15 mouse cellular contexts compared by ENCODE assay signal in the genomic region with DNA sequence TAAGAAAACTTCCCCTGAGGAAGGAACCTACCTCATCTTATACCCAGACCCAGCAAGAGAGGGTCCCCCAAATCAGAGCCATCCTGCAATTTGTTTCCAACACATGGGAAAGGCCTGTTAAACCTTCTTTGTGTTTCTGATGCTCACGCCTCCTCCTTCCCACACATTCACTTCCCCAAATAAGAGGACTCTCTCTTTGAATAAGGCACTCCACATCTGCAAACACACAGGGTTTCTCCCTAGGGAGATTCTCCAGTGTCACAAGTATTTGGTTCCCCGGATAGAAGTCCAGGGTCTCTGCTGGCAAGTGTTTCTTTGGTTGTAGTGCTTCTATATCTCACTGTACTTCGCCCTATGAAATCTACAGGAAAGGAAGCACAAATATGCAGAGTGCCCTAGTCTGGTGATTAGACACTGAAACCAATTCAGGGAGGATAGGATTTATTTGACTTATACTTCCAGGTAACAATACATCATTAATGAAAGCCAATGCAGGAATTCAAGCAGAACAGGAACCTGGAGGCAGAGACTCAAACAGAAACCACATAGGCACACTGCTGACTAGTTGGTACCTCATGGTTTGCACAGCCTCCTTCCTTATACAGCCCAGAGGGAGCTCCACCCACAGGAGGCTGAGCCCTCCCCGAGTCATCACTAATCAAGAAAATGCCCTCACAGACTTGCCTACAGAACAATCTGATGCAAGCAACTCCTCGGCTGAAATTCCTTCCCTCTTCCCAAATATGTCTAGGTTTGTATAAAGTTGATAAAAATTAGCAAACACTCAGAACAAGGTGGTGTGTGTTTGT. TPM values are rescaled to one million over a fixed set of nuclear protein-coding genes. Genes with fewer than 3 reads are reported as not detected.
DNase-seq lines count a peak whose midpoint lies in the region; ATAC-seq and TF ChIP-seq lines count a peak whose summit lies in the region.
"Had no signal": no experiment of that assay in that cellular context is flagged by ENCODE, and none has a peak within 500 bp of the region (broad histone marks: within the 10 kb centered on the region; RNA-seq: fewer than 3 reads in every experiment).

No protein-coding gene starts in this region.

- peak; percentile 69; the same call in 1 of the 2 replicates for ATAC-seq in monocyte, adult 5-6 weeks (replicated peaks; ENCODE audit: insufficient number of reproducible peaks, low FRiP score, low TSS enrichment, poor library complexity, severe bottlenecking)
- no peak for ATAC-seq in hindbrain, embryonic 12.5 days (ENCODE audit: low FRiP score)
- ATAC-seq: hindbrain, postnatal 0 days had no signal

- no peaks in the 10 kb centered on the region for H3K36me3 ChIP-seq in hindbrain, embryonic 12.5 days

- no peaks in the 10 kb centered on the region for H3K9me3 ChIP-seq in hindbrain, embryonic 12.5 days (replicated peaks)
- H3K9me3 ChIP-seq: forebrain, embryonic 12.5 days had no signal

- no peak overlapping the region for H3K4me3 ChIP-seq in layer of hippocampus, adult 2 months
- H3K4me3 ChIP-seq in hindbrain, embryonic 12.5 days, result no peak overlapping the region
- H3K4me3 ChIP-seq: forebrain, embryonic 12.5 days had no signal

- no peak overlapping the region for H3K9ac ChIP-seq in hindbrain, embryonic 12.5 days
- H3K9ac ChIP-seq: forebrain, embryonic 12.5 days had no signal

- intact Hi-C loops in heart, postnatal 10 days (cut with DNase I), result no loop called here

- H3K27ac ChIP-seq in layer of hippocampus, adult 2 months, result peak overlapping the region; percentile 7; the same call in 1 of the 2 replicates
- H3K27ac ChIP-seq in hindbrain, embryonic 12.5 days, result no peak overlapping the region
- H3K27ac ChIP-seq: forebrain, embryonic 12.5 days; hindbrain, postnatal 0 days had no signal

- no peak for DNase-seq in layer of hippocampus, adult 2 months (ENCODE audit: low spot score in 2 of 2)
- no peak for DNase-seq in layer of hippocampus, postnatal 14 days (ENCODE audit: low spot score in 2 of 2)
- peak; percentile 55 for DNase-seq in CD4-positive, CD25-positive, alpha-beta regulatory T cell, adult 2 months (ENCODE audit: low read depth, low spot score)
- DNase-seq in induced T-regulatory cell, adult 2 months (ENCODE audit: low read depth), result peak; percentile 60
- no peak for DNase-seq in heart, postnatal 10 days
- no peak for DNase-seq in adrenal gland, postnatal 25 days
- DNase-seq: cerebellum, adult 18-20 months; gastrocnemius, postnatal 25 days; lung, postnatal 14 days; right cerebral cortex, postnatal 4 days; thymus, postnatal 14 days had no signal

- H3K4me1 ChIP-seq in hindbrain, embryonic 12.5 days, result no peaks in the 10 kb centered on the region; the same call in 1 of the 2 replicates
- H3K4me1 ChIP-seq: forebrain, embryonic 12.5 days had no signal

- no peak for TF ChIP-seq CTCF in layer of hippocampus, adult 2 months (conservative IDR thresholded peaks at IDR 0.05)

- WGBS in hindbrain, embryonic 12.5 days, result 70% methylated on average over 5 of the region's 5 CpGs

- no peak overlapping the region for H3K4me2 ChIP-seq in hindbrain, embryonic 12.5 days (replicated peaks)
- H3K4me2 ChIP-seq: forebrain, embryonic 12.5 days had no signal

- H3K27me3 ChIP-seq in hindbrain, embryonic 12.5 days, result no peaks in the 10 kb centered on the region
- H3K27me3 ChIP-seq: forebrain, embryonic 12.5 days had no signal

RNA-seq across cellular contexts. Expression of a gene that starts 16.7 kb away (rescaled TPM):
- total RNA-seq in layer of hippocampus, adult 2 months (2021), result under 1 TPM in 1 of 2 experiments, not detected in 1; 0.36 TPM
- total RNA-seq in layer of hippocampus, postnatal 14 days (2021), result under 1 TPM in 1 of 2 experiments, not detected in 1; 0.19 TPM
- 47.6 to 98.9 TPM (median 75.2 TPM) in 3 replicates for total RNA-seq in monocyte, adult 5-6 weeks (2017)
- 2.2 and 2.8 TPM in 2 replicates for polyA plus RNA-seq in hindbrain, embryonic 12.5 days (2016; fragmentation: Nextera tagmentation; extraction: Ambion mirVana)
- 1 to 10 TPM in 1 of 2 experiments, under 1 TPM in 1; 0.81 to 1.2 TPM for total RNA-seq in heart, postnatal 10 days (2021)
- total RNA-seq in adrenal gland, postnatal 25 days (2021), result 0.21 TPM in 1 of 2 replicates, not detected in the other

RNA-seq across cellular contexts. Expression of a gene that starts 31.0 kb away (rescaled TPM):
- total RNA-seq in layer of hippocampus, adult 2 months (2021), result 100 to 1,000 TPM; 419 to 448 TPM
- total RNA-seq in layer of hippocampus, postnatal 14 days (2021), result 100 to 1,000 TPM; 495 to 503 TPM
- total RNA-seq in monocyte, adult 5-6 weeks (2017), result 75.1 to 86.6 TPM (median 75.4 TPM) in 3 replicates
- 251 and 261 TPM in 2 replicates for polyA plus RNA-seq in hindbrain, embryonic 12.5 days (2016; fragmentation: Nextera tagmentation; extraction: Ambion mirVana)
- total RNA-seq in heart, postnatal 10 days (2021), result 100 to 1,000 TPM; 630 to 639 TPM
- total RNA-seq in adrenal gland, postnatal 25 days (2021), result 757 and 789 TPM in 2 replicates

RNA-seq across cellular contexts. Expression of a gene that starts 47.5 kb away (rescaled TPM):
- total RNA-seq in layer of hippocampus, adult 2 months (2021), result 10 to 100 TPM; 38.5 to 41.4 TPM
- 10 to 100 TPM; 51.8 to 56.9 TPM for total RNA-seq in layer of hippocampus, postnatal 14 days (2021)
- 5.2 to 10.4 TPM (median 8.2 TPM) in 3 replicates for total RNA-seq in monocyte, adult 5-6 weeks (2017)
- polyA plus RNA-seq in hindbrain, embryonic 12.5 days (2016; fragmentation: Nextera tagmentation; extraction: Ambion mirVana), result 83.3 and 88.7 TPM in 2 replicates
- total RNA-seq in heart, postnatal 10 days (2021), result 10 to 100 TPM; 24.9 to 26.3 TPM
- 32.2 and 32.7 TPM in 2 replicates for total RNA-seq in adrenal gland, postnatal 25 days (2021)

RNA-seq across cellular contexts. Expression of a gene that starts 52.5 kb away (rescaled TPM):
- under 1 TPM; 0.28 to 0.37 TPM for total RNA-seq in layer of hippocampus, adult 2 months (2021)
- under 1 TPM in 1 of 2 experiments, not detected in 1; 0.21 TPM for total RNA-seq in layer of hippocampus, postnatal 14 days (2021)
- 1.6 TPM in 1 of 3 replicates, not detected in the others for total RNA-seq in monocyte, adult 5-6 weeks (2017)
- 0.41 and 0.56 TPM in 2 replicates for polyA plus RNA-seq in hindbrain, embryonic 12.5 days (2016; fragmentation: Nextera tagmentation; extraction: Ambion mirVana)
- not detected for total RNA-seq in heart, postnatal 10 days (2021)
- 0.33 and 0.95 TPM in 2 replicates for total RNA-seq in adrenal gland, postnatal 25 days (2021)
- total RNA-seq: gastrocnemius, postnatal 25 days had no signal

Comparison
In these comparisons a context has a peak if more than half of its experiments do, and no peak if none do; other contexts are left out.
1. DNase-seq: peak in CD4-positive, CD25-positive, alpha-beta regulatory T cell, adult 2 months (single experiment) and induced T-regulatory cell, adult 2 months (single experiment); none in layer of hippocampus, adult 2 months (0 of 2), layer of hippocampus, postnatal 14 days (0 of 2), heart, postnatal 10 days (0 of 2) and adrenal gland, postnatal 25 days (single experiment).
2. RNA of a gene that starts 16.7 kb away (total RNA-seq): 47.6 to 98.9 TPM in monocyte, adult 5-6 weeks; 0.81 to 1.2 TPM in heart, postnatal 10 days, 0.36 TPM in layer of hippocampus, adult 2 months, 0.21 TPM in adrenal gland, postnatal 25 days and 0.19 TPM in layer of hippocampus, postnatal 14 days; every median in the first group is over 10 times any median in the second.